Mouse (Mus musculus) kidney, embryonic 16.5 days (tissue): Measurements from ENCODE around the gene Lgi4. TPM values are rescaled to one million over a fixed set of nuclear protein-coding genes. Genes with fewer than 3 reads are reported as not detected.

Experiments
- ATAC-seq: fragments of 200-750 bp; cut with Nextera tagmentation; 2 replicates; pipeline ENCODE4 v1.8.0; 2017; ENCODE audit warnings: moderate TSS enrichment; ENCODE audit not compliant: low FRiP score, low TSS enrichment
- H3K27ac ChIP-seq: fragments of 300-500 bp; sonication (generic); 2 replicates; pipeline ENCODE4 v1.5.1; 2014; ENCODE audit warnings: low read length
- H3K27me3 ChIP-seq: fragments of 300-500 bp; sonication (generic); 2 replicates; pipeline ENCODE4 v1.6.1; 2014; ENCODE audit warnings: low read length, control low read depth, mixed read lengths; ENCODE audit not compliant: insufficient read depth
- H3K36me3 ChIP-seq: fragments of 300-500 bp; sonication (generic); 2 replicates; pipeline ENCODE4 v1.6.1; 2014; ENCODE audit warnings: low read length, control low read depth, mixed read lengths; ENCODE audit not compliant: insufficient read depth
- H3K4me1 ChIP-seq: fragments of 300-500 bp; sonication (generic); 2 replicates; pipeline ENCODE4 v1.6.1; 2014; ENCODE audit warnings: low read length, control low read depth, mixed read lengths; ENCODE audit not compliant: insufficient read depth
- H3K4me2 ChIP-seq: fragments of 300-500 bp; sonication (generic); replicated peaks from 2 replicates; pipeline ENCODE4 v1.6.1; 2014; ENCODE audit warnings: low read depth, low read length
- H3K4me3 ChIP-seq: fragments of 300-500 bp; sonication (generic); 2 replicates; pipeline ENCODE4 v1.5.1; 2014; ENCODE audit warnings: mild to moderate bottlenecking, low read length
- H3K9ac ChIP-seq: fragments of 300-500 bp; sonication (generic); replicated peaks from 2 replicates; pipeline ENCODE4 v1.6.1; 2014; ENCODE audit warnings: low read length
- H3K9me3 ChIP-seq: fragments of 300-500 bp; sonication (generic); 2 replicates; pipeline ENCODE4 v1.6.1; 2016; ENCODE audit warnings: low read length, control low read depth
- WGBS: fragments of 180-500 bp; shearing (Covaris S2); extraction: QIAGEN DNeasy Blood & Tissue Kit; methylation state at CpG from one replicate; pipeline ENCODE4 v1.1.7; 2014; 5-methylcytosine and 5-hydroxymethylcytosine counted together
- polyA plus RNA-seq: library from polyadenylated mRNA; unstranded; fragments of >200 nt; fragmentation: Nextera tagmentation; extraction: Ambion mirVana; gene quantifications from 2 replicates; pipeline ENCODE4 v1.2.1, GENCODE M21; 2015

The Lgi4 gene
- polyA plus RNA-seq, 1 experiment from 2014 or later = 0.32 TPM

DNA sequence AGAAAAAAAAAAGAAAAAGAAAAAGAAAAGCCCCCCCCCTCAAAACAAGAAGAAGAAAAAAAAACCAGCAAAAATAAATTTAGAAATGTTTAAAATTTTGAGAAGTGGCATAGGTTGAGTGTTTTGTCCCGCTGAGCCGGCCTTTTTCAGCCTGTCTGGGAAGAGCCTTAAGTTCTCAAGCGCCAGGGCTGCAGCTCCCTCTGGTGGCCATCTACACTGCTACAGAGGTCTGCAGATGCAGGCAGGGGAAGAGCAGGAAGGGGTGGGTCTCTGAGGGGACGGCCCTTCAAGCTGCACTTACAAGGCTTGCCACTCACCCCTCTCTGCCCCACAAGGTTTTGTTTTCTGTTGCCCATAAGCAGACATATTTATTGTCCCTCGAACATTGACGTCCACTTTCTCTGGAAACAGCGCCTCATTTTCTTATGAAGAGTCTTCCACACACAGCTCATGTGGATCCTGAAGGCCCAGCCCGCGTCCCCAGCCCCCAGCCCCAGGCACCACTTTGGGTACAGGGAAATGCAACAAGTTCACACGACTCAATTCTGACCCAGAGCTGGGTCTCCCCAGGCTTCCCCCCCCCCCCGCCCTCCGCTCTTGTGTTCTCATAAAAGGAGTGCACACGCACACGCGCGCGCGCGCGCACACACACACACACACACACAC, 38.6 kb downstream of the Lgi4 start:
- Histone ChIP-seq H3K4me3 (peak overlapping the region; percentile 24), H3K27me3 (0 out of 2 replicates have a peak, but pooled peaks cover 3% of the 10 kb centered on the region), H3K4me1 (0 out of 2 replicates have a peak, but pooled peaks cover 3% of the 10 kb centered on the region), H3K4me2 (peak overlapping the region; percentile 46), H3K9ac (peak overlapping the region; percentile 35; the same call in 1 of the 2 replicates), H3K9me3 (no peaks in the 10 kb centered on the region), H3K27ac (no peak overlapping the region), H3K36me3 (no peaks in the 10 kb centered on the region)
- ATAC-seq = peak; percentile 95
- WGBS = 32% methylated on average over 19 of the region's 20 CpGs

- no peak overlapping the region for H3K27ac ChIP-seq
- no peak overlapping the region for H3K4me2 ChIP-seq
- no peak overlapping the region for H3K9ac ChIP-seq
- no peaks in the 10 kb centered on the region for H3K36me3 ChIP-seq
- H3K27me3 ChIP-seq = peaks cover 6% of the 10 kb centered on the region; the same call in 1 of the 2 replicates
- 0 out of 2 replicates have a peak, but pooled peaks cover 3% of the 10 kb centered on the region for H3K4me1 ChIP-seq
- H3K4me3 ChIP-seq = no peak overlapping the region
- ATAC-seq = no peak
- 79% methylated on average over 22 of the region's 22 CpGs for WGBS
- no peaks in the 10 kb centered on the region for H3K9me3 ChIP-seq
Measured at GRCm38 (mm10) chr7:31098697-31099611, 39.8 kb downstream of the Lgi4 start.

DNA sequence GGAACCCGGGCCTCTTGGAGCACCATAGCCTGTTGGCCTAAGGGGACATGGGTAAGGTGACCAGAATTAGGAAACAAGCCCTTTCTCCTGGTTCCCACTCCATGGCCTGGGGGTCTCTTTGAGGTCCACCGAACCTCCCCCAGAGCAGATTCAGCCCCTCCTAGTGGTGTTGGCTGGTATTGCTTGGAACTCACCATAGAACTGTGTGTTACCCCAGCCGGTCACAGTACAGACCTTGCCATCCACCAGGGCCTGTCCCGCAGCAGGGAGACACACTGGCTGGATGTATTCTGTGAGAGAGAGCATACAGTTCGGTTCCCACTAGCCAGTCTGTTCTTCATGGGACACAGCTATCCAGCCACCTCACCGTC, 40.5 kb downstream of the Lgi4 start:
- no peaks in the 10 kb centered on the region for H3K36me3 ChIP-seq
- H3K9me3 ChIP-seq = no peaks in the 10 kb centered on the region
- H3K27me3 ChIP-seq = peaks cover 10% of the 10 kb centered on the region; the same call in 1 of the 2 replicates
- WGBS = 87% methylated on average over 6 of the region's 6 CpGs
- no peak for ATAC-seq
- H3K27ac ChIP-seq = no peak overlapping the region
- H3K4me2 ChIP-seq = no peak overlapping the region
- 0 out of 2 replicates have a peak, but pooled peaks cover 3% of the 10 kb centered on the region for H3K4me1 ChIP-seq
- no peak overlapping the region for H3K4me3 ChIP-seq
- no peak overlapping the region for H3K9ac ChIP-seq

GRCm38 (mm10) chr7:31100786-31101185, 41.6 kb downstream of the Lgi4 start:
- H3K4me3 ChIP-seq = no peak overlapping the region
- H3K36me3 ChIP-seq = no peaks in the 10 kb centered on the region
- H3K27ac ChIP-seq = no peak overlapping the region
- no peaks in the 10 kb centered on the region for H3K9me3 ChIP-seq
- H3K4me2 ChIP-seq = no peak overlapping the region
- 73% methylated on average over 14 of the region's 14 CpGs for WGBS
- no peak overlapping the region for H3K9ac ChIP-seq
- ATAC-seq = no peak
- peaks cover 10% of the 10 kb centered on the region; the same call in 1 of the 2 replicates for H3K27me3 ChIP-seq
- H3K4me1 ChIP-seq = 0 out of 2 replicates have a peak, but pooled peaks cover 3% of the 10 kb centered on the region

DNA sequence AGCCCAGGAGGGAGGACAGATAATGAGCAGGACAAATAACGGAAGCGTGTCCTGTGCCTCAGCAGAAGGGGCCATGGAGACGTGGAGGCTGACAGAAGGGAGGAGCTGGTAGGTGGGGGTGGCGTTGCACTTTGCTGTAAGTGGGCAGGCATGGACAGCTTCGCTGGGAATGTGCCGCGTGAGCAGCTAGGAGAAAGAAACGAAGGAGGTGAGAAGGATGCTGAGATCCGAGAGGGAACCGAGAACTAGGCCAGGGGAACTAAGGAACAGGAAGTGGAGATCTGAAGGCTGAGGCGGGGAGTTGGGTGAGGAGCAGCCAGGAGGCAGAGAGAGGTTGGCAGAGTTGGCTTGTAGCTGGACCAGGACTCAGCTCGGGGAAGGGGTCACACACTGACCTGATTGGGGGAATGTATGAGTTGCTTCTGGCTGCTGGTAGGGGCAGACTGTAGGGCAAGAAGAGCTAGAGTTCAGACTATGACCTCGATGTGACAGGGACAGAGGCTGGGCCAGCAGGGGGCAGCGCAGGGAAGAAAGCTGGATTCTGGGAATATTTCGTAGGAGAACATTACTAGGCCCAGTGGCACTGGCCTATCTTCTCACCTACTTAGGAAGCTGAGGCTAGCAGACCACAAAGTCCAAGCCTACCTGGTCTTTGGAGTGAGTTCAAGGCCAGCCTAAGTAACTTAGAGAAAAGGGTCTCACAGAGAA, 46.1 kb downstream of the Lgi4 start:
- WGBS = 39% methylated on average over 15 of the region's 15 CpGs
- ATAC-seq = no peak
- Histone ChIP-seq H3K36me3 (no peaks in the 10 kb centered on the region), H3K4me3 (no peak overlapping the region), H3K27me3 (peaks cover 10% of the 10 kb centered on the region; the same call in 1 of the 2 replicates), H3K9me3 (no peaks in the 10 kb centered on the region), H3K4me2 (no peak overlapping the region), H3K4me1 (no peaks in the 10 kb centered on the region), H3K27ac (no peak overlapping the region), H3K9ac (no peak overlapping the region)

DNA sequence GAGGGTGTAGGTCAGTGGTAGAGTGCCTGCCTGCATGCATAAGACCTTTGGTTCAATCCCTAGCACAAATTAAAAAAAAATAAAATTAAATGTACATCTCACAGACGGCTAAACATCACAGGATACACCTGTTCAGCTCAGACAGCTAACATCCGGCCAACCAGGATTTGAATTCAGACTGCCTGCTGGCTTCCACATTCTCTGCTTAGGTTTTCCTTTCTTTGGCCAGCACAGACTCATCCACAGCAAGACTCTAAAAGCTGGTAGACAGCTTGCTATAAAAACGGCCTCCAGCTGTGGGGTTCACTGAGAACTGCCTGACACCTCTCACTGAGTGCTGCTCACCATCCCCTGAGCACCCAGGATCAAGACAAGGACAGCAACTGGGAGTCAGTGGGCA, 47.0 kb downstream of the Lgi4 start:
- Histone ChIP-seq H3K4me3 (no peak overlapping the region), H3K27ac (no peak overlapping the region), H3K4me1 (0 out of 2 replicates have a peak, but pooled peaks cover 1% of the 10 kb centered on the region), H3K27me3 (peaks cover 10% of the 10 kb centered on the region; the same call in 1 of the 2 replicates), H3K9me3 (no peaks in the 10 kb centered on the region), H3K4me2 (no peak overlapping the region), H3K36me3 (no peaks in the 10 kb centered on the region), H3K9ac (no peak overlapping the region)
- WGBS = 50% methylated on average over 3 of the region's 3 CpGs
- no peak for ATAC-seq

GRCm38 (mm10) chr7:31107781-31108180, 48.6 kb downstream of the Lgi4 start:
- Histone ChIP-seq H3K27ac (no peak overlapping the region), H3K4me2 (no peak overlapping the region)
- no peak for ATAC-seq

GRCm38 (mm10) chr7:31109091-31109490, 49.9 kb downstream of the Lgi4 start:
- Histone ChIP-seq H3K4me2 (no peak overlapping the region), H3K4me3 (no peak overlapping the region), H3K9me3 (no peaks in the 10 kb centered on the region), H3K27me3 (peaks cover 2% of the 10 kb centered on the region; the same call in 1 of the 2 replicates), H3K4me1 (peaks cover 13% of the 10 kb centered on the region), H3K27ac (no peak overlapping the region), H3K9ac (no peak overlapping the region), H3K36me3 (no peaks in the 10 kb centered on the region)
- no peak for ATAC-seq
- WGBS = 47% methylated on average over 6 of the region's 7 CpGs

More at GRCm38 (mm10) chr7:31107781-31108180, 48.6 kb downstream of the Lgi4 start:
- Histone ChIP-seq H3K4me3 (no peak overlapping the region), H3K36me3 (no peaks in the 10 kb centered on the region), H3K9ac (no peak overlapping the region), H3K9me3 (no peaks in the 10 kb centered on the region), H3K27me3 (peaks cover 7% of the 10 kb centered on the region; the same call in 1 of the 2 replicates), H3K4me1 (peaks cover 13% of the 10 kb centered on the region)
- 85% methylated on average over 11 of the region's 11 CpGs for WGBS

- H3K4me1 ChIP-seq = peaks cover 15% of the 10 kb centered on the region
- 85% methylated on average over 5 of the region's 5 CpGs for WGBS
- no peaks in the 10 kb centered on the region for H3K9me3 ChIP-seq
- no peaks in the 10 kb centered on the region for H3K36me3 ChIP-seq
- H3K4me2 ChIP-seq = no peak overlapping the region
- no peak overlapping the region for H3K4me3 ChIP-seq
- ATAC-seq = no peak
- no peak overlapping the region for H3K9ac ChIP-seq
- no peak overlapping the region for H3K27ac ChIP-seq
- no peaks in the 10 kb centered on the region for H3K27me3 ChIP-seq
Measured at GRCm38 (mm10) chr7:31109796-31110195, 50.7 kb downstream of the Lgi4 start.
